Mouse (Mus musculus): ENCODE results near the gene Anxa1.
A peak's percentile ranks its signal among the peaks of the same experiment; 100 is the strongest.

The Anxa1 gene

DNA sequence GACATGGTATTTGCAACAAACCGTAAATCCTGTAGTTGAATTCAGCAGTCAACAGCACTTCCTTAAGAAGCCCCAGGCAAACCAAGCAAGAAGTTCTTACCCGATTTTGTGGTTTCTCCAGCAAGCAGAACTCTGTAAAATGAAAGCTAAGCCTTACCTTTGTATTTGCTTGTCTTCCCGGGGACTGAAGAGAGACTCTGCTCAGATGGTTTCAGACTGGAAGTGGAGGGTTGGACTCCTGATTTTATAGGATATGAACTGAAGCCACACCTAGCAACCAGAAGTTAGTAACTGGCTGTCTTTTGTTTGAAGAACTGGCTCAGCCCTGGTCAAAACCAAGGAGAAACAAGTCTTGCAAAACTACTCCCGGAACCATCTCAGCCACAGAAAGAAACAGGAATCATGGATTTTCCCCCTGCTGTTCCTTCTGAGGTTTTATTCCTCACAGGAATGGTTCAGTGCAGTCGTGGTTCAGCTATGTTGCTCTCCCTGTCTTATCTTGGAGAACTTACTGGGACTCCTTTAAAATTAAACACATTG, at the start of gene Anxa1:
Gene Anxa1, minus strand, starts transcription at position 490 of the 540 bp plus-strand sequence.
- DNase-seq (ENCODE audit: low spot score in 2 of 2) = no peak

DNA sequence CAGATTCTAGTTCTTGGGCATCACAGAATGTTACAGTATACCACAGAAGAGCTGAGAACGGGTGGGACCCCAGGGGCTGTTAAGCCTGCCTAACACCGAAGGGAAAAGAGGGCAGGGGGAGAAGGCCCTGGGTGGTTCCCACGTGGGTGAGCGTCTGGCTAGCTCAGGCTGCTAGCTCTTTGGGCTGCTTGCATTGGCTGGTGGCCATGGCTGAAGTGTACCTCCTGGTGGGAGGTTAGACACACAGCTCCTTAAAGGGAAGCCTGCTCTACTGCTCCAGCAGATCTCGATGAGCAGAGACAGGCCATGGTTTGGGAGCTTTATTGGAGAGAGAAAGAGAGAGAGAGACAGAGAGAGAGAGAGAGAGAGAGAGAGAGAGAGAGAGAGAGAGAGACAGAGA, 46.3 kb upstream of the Anxa1 start:
- DNase-seq (ENCODE audit: low spot score in 2 of 2) = peak in 1 of 2 experiments; percentile 3

DNA sequence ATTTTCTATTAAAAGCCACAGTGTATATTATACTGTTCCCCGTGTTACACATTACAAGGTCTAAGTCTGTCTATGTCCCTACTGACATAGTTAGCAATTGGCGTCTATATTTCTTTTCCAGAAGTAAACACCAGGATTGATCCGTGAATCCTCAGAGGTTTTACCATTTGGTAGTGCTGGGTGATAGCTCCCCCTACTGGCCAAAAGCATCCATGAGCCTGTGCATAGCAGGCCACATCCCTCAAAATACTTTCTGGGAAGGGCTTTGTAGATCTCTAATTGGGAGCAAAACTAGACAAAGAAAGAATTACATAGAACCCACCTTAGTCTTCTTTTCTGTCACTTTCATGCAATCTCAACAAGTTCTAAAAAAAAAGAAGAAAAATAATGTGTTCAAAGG, 43.8 kb upstream of the Anxa1 start:
- DNase-seq (ENCODE audit: low spot score in 2 of 2) = peak in 1 of 2 experiments; percentile 50

DNA sequence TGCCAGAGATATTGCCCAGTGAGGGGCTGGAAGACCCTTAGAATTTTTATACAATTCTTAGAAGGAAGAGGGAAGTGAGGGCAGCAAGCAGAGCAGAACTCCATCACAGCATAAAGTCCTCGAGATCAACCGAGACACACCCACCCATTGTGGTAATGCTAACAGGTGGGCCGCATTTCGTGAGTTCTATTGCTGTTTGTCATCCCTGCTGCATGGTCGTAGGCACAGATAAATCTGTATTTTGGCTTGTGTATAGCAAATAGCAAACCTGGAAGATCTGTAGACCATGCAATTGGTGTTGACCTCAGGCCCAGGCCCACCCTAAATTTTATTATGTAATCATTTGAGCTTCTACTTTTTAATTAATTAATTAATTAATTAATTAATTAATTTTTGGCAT, 43.2 kb upstream of the Anxa1 start:
- no peak for DNase-seq (ENCODE audit: low spot score in 2 of 2)

DNA sequence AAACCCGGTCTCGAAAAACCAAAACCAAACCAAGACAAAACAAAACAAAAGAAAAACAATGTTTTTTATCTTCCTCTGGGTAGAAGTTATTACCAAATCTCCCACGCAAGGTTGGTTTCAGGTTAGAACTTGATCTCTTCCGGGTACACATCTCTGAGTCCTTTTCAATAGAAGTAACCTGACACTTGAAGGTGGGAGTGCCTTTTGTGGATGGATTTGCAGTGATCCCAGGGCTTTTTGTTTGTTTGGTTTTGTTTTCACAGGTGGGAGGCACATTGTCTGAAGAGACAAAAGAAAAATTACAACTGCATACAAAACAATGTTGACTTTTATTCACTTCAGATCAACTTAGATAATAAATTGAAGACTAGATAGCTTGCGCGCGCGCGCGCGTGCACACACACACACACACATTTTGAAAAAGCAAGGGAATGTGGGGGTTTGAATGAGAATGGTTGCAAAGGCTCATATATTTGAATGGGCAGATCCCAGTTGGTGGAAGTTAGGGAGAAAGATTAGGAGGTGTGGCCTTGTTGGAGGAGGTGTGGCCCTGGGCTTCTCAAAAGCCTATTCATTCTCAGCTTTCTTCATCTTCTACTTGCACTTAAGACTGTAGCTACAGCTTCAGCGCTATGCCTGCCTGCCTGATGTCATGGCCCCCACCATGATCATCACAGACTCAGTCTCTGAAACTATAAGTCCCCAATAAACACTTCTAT, 35.9 kb upstream of the Anxa1 start:
- no peak for DNase-seq (ENCODE audit: low spot score in 2 of 2)

DNA sequence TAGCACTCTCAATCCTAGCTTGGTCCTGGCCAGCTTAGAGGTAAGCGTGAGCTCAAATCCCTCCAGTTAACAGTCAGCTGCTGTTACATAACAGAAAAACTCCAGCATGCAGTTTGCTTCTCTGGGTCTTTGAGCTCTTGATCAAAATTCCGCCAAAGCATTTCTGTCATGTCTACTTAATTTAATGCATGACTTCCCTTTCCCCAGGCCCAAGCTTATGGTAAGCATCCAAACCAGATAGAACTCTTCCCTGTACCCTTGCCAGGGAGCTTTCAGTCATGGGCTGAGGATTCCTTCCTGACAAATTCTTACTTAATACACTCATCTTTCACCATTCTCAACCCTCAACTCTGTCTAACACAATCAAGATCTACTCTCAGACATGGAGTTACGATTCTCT, 20.5 kb upstream of the Anxa1 start:
- no peak for DNase-seq (ENCODE audit: low spot score in 2 of 2)

DNA sequence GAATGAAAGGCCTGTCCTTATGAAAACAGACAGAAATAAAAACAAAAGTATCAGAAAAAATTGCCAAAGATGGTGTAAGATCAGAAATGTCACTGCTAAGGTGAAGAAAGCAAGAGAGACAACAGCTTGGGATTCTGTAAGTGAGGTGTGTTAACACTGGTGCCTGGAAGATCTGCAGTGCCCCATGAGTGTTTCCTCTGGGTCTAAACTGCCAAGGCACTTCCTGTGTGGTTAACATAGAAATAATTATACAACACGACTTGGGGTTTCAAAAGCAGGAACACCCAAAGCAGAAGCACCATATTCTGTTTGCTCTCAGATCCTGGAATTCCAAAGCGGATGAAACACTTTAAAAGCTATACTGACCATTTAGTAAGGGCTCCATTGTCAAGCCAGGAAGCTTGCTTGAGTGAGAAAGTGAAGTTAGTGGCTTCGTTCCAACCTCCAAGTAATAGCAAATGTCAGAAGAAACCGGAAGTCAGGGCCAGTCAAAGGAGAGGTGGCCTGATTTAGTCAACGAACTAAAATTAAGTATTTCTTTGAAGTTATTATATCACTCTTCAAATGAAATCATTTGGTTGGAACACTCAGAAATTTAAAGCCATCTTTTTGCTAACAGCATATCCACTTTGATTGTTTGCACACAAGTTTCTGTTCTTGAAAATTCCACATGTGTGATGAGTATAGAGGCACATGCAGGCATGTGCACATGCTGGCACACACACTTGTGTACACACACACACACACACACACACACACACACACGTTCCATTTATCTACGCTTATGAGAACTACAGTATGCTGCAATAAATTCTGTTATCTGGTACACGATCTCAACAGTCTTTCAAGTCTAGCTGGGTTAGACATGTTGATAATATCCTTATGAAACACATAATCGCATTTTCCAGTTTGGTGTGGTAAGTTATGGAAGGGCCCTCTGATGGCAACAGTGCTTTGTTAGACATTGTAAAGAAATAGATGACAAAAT, 19.1 kb upstream of the Anxa1 start:
- no peak for DNase-seq (ENCODE audit: low spot score in 2 of 2)

DNA sequence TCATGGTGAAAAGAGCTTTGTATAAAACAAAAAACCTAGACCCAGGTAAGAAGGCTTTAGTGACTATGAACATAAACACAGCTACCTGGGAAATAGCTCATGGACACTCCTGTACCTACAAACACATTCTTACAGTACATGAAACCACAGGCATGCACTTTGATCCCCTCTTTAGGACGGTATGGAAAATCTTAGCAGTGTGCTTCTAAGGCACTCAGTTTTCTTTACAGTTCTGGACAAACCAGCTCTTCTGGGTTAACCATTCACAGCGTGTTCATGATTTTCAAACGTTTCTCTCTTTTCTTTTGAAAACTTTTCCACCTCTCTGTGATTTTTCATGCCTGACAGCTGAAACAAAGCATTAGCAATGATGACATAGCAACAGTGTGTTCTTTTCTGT, 15.7 kb upstream of the Anxa1 start:
- DNase-seq (ENCODE audit: low spot score in 2 of 2) = no peak

DNA sequence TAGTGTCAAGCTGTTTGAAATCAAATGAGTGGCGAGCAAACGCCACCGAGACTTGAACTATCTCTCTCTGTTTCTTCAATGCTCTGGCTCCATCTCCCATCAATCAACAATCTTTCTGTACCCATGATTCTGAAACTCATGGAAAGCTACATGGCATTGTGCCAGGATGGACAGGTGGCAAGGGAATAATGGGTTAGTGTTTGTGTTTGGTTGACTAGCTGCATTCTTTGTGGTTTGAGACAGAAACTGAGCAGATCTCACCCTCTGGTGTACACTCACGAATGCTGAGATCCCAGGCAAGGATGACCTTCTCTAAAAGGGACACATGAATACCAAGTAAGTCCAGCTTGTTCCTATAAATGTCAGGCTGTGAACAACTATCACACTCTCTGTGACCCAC, 14.3 kb upstream of the Anxa1 start:
- DNase-seq (ENCODE audit: low spot score in 2 of 2) = peak in 1 of 2 experiments; percentile 11

DNA sequence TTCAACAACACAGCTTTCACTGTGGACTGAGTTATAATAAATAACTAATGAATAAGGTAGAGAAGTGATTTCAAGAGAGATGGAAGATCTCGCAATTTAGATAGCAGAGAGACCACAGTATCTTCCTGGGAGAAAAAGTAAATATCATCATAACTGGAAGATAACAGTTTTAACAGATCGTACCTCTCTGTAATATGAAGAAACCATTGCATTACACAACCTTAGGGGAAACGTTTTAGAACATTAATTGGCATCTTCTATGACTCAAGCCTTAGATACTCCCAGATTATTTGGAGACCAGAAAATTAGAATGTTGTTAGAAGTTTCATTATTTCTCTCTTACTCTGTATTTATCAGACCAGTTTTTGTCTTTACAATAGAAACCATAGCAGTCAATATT, 13.0 kb upstream of the Anxa1 start:
- DNase-seq (ENCODE audit: low spot score in 2 of 2) = no peak

DNA sequence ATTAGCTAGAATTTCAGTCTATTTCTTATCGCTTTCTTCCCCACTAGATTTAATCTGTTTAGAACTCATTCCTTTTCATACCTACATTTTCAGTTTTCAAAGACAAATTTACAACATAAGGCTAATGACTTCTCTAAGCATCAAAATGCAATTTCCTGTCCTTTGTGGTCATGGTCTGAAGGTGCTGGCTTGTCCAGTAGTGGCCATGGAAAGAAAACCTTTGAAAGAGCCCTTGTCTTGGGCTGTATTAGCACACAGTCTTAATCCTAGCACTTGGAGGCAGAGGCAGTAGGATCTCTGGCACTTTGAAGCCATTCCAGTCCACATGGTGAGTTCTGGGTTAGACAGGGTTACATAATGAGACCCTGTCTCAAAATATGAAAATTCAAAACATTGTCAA, 12.5 kb upstream of the Anxa1 start:
- no peak for DNase-seq (ENCODE audit: low spot score in 2 of 2)

DNA sequence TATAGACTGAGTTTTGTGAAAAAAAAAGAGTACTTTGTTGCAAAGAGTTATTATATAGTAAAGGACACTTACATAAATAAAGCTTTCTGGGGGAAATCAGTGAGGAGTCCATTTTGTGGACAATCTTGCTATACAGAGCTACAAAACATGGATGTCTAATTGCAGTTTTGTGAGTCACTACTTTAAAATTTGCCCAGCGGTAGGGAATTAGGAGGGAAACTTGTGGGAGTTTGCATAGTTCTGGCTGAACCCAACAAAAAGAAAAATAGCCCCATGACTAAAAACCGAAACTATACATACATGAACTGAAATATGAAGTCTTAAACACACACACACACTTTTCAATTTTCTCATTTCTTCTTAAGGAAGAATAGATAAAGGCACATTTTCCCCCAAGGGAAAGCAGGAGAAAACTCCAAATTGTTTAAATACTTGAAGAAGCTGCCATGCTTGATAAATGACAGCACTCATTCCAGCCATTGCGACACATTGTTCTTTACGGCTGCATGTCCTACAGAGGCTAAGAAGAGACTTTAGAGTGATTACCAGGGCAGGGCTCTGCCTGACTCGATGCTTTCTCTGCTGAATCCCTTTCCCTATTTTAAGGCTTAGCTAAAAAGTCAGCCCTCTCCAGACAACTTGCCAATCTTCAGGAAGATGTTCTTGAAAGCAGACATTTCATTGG, 11.9 kb upstream of the Anxa1 start:
- DNase-seq (ENCODE audit: low spot score in 2 of 2) = no peak

DNA sequence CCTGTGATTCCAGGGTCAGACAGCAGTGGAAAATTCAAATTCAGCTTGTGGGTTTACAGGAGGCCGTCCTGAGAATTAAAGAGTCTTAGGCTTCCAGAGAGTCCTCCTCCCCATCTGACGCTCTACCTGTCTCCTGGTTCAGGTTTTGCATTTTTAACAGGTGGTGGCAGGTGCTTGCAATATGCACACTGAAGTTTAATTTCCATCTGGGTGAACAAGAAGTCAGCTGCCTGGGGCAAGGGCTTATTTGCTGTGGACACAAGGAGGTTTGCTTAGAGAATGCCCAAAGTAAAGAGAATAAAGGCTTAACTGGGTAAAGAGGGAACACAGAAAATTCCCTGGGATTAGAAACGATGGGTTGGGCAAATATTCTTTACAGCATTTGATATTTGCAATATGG, 11.2 kb upstream of the Anxa1 start:
- no peak for DNase-seq (ENCODE audit: low spot score in 2 of 2)

DNA sequence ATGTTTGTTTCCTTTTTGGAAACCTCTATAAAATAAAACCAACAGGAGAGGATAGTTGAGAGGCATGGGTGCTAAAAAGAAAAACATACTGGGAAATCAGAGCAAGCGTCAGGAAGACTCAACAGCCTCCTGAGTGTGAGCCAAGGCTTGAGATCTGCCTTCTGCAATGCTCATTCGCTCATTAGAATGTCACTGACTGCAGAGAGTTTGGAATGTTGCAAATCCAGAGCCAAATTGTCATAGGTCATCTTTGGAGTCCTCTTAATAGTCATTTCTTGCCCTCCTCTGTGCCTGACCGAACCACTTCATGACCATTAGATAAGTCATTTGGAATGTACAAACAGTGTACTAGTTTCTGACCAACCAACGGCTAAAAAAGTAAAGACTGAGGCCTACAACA, 8.4 kb upstream of the Anxa1 start:
- no peak for DNase-seq (ENCODE audit: low spot score in 2 of 2)

DNA sequence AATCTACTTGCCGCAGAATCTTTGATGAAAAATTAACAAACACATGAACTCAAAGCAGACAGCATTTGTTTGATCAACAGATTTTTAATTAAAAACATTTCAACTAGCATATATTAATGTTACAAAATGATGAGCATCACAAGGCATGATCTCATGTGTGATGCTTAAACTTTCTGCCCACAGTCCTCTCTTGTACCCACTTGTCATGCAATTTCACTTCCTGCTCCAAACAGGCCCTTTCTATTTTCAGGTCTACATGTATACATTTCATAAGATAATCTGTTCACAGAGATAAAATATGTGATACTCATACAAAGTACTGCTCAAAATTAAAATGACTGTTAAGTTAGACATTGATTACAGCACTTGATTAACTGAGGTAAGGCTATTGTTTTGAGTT, 6.3 kb upstream of the Anxa1 start:
- no peak for DNase-seq (ENCODE audit: low spot score in 2 of 2)

DNA sequence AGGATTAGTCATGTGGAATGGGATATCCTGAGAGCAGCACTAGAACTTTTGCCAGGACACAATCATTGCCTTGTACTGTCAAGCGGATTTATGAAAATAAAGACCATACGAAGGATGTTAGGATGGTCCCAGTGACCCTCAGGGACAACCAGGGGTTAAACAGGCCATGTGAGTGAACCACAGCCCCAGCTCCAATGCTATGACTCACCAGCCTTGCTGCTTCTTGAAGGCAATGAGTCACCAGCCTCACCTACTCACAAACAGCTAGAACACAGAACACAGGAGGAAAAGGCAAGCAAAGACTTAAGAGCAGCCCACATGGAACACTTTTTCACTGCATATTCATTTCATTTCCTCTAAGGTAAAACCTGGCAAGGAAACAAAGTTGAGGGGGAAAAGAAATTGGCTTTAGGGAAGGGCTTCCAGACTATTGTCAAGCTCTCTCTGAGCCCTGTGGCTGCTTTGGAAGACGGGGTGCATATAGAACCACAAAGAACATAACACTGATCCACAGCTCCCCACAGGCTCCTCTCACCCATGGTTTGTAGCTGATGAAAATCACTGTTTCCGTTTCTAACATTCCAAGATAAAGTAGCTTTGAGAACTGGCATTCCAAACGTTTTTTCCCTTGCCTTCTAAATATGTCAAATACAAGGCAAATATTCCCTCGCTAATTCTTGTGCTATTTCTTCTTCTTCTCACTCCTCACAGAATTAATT, 3.0 kb upstream of the Anxa1 start:
- no peak for DNase-seq (ENCODE audit: low spot score in 2 of 2)

DNA sequence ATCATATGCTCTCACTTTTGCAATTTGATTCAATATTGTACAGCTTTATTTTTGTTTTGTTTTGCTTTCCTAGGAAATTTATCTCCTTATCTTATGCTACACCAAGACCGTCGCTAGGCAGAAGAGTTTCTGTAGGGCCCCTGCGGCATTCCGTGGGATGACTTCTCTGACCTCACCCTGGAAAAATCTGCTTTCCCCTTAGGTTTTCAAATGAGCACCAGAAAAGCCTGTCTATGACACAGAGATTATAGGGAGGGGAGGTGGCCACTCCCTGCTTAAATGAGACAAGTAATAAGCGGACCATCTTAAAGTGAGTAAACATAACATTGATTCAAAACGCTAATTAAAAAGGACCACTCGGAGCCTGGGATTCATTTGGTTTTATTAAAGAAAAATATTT, 1.0 kb downstream of the Anxa1 start:
- no peak for DNase-seq (ENCODE audit: low spot score in 2 of 2)

DNA sequence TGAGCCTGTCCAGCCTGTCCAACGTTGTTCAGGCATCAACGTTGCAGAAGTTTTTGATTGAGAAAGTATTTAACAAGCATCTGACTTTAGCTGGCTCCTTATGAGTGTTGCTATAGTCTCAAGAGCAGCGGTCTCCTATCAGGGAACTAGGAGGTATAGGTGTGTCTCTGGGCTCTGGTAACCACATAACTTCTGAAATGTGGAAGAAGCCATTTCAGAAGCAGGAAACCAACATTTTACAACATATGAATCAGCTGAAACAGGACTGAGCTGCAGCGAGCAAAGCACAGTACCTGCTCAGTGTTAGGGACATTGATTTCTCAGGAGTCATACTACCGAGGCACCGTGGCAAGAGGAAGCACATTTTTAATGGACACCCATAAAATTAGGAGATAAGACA, 1.5 kb downstream of the Anxa1 start:
- no peak for DNase-seq (ENCODE audit: low spot score in 2 of 2)

DNA sequence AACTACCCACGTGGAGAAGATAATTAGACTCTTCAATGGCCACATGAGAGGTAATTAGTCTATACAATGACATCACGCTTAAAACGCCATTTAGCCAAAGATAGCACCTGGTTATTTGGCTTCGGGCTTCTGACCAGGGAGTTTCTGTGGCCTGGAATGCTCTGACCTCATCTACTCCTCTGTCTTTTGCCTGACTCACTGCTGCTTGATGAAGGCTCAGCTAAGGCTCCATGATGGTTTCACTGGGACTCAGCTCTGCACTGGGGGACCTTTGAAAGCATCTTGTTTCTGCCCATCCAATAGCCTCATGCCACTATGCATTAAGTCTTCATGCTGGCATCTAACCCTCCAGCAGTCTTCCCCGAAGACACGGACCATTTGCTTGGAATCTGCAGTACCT, 2.5 kb downstream of the Anxa1 start:
- DNase-seq (ENCODE audit: low spot score in 2 of 2) = no peak

DNA sequence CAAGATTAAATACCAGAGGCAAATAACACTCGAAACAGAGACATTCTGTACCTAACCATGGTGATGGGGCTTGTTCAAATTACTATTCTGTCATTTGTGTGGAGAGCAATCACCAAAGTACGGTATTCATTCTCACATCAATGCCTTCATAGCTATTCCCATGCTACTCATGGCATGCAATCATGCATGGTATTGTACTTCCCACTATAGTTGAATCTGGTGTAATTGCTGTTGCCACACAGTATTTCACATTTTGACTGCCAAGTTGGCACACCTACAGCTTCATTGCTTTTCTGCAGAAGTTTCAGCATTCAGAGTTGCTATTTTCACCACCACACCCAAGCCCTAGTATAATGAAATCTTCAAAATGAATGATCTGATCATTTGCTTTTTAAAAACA, 4.4 kb downstream of the Anxa1 start:
- no peak for DNase-seq (ENCODE audit: low spot score in 2 of 2)

DNA sequence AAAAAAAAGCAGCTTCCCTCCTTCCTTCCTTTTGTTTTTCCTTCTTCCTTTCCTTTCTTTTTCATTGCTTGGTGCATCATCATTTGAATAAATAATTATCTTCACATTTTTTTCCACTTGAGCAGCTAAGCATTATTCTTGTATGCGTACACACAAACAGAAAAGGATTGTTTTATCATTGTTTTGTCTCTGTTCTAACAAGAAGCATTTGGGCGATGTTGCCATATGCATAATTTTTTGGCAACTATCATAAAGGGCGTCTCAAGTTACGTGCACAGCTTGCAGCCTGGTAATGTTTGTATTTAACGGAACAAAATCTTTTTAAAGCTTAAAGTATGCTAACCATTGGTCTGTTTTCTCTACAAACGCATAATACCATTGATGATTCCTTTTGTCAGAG, 5.1 kb downstream of the Anxa1 start:
- DNase-seq (ENCODE audit: low spot score in 2 of 2) = no peak

Data from cerebellum, postnatal 4 days (tissue).